Mouse (Mus musculus) hindbrain, postnatal 0 days (tissue): ENCODE results near the gene Kbtbd2. TPM values are rescaled to one million over a fixed set of nuclear protein-coding genes. Genes with fewer than 3 reads are reported as not detected.

Experiments
- ATAC-seq: fragments of 200-750 bp; cut with Nextera tagmentation; 2 replicates; pipeline ENCODE4 v1.8.0; 2017; ENCODE audit warnings: mild to moderate bottlenecking, moderate TSS enrichment, moderate library complexity
- DNase-seq: peaks from one replicate; pipeline ENCODE4 v3.0.0-alpha.2; 2015; ENCODE audit warnings: low spot score
- H3K27ac ChIP-seq: fragments of 300-500 bp; sonication (generic); 2 replicates; pipeline ENCODE4 v1.5.1; 2014; ENCODE audit warnings: mild to moderate bottlenecking
- H3K27me3 ChIP-seq: fragments of 300-500 bp; sonication (generic); 2 replicates; pipeline ENCODE4 v1.6.1; 2014; ENCODE audit warnings: low read length, mixed read lengths; ENCODE audit not compliant: insufficient read depth
- H3K36me3 ChIP-seq: fragments of 300-500 bp; sonication (generic); 2 replicates; pipeline ENCODE4 v1.6.1; 2014; ENCODE audit warnings: low read length, mixed read lengths; ENCODE audit not compliant: insufficient read depth
- H3K4me1 ChIP-seq: fragments of 300-500 bp; sonication (generic); 2 replicates; pipeline ENCODE4 v1.6.1; 2014; ENCODE audit warnings: antibody characterized with exemption, low read length, mixed read lengths; ENCODE audit not compliant: insufficient read depth
- H3K4me2 ChIP-seq: fragments of 300-500 bp; sonication (generic); 2 replicates; pipeline ENCODE4 v1.6.1; 2014; ENCODE audit warnings: low read depth, mild to moderate bottlenecking, low read length, moderate library complexity, mixed read lengths
- H3K4me3 ChIP-seq: fragments of 300-500 bp; sonication (generic); 2 replicates; pipeline ENCODE4 v1.5.1; 2014; ENCODE audit warnings: low read length
- H3K9ac ChIP-seq: fragments of 300-500 bp; sonication (generic); replicated peaks from 2 replicates; pipeline ENCODE4 v1.6.1; 2014; ENCODE audit warnings: mild to moderate bottlenecking, low read length, moderate library complexity, mixed read lengths
- H3K9me3 ChIP-seq: fragments of 300-500 bp; sonication (generic); 2 replicates; pipeline ENCODE4 v1.6.1; 2016; ENCODE audit warnings: low read length, mixed read lengths
- CTCF ChIP-seq: IDR thresholded peaks from 2 replicates; pipeline ENCODE4 v1.5.1; 2016; ENCODE audit warnings: antibody characterized with exemption, control low read depth, low read depth
- WGBS: fragments of 180-500 bp; shearing (Covaris S2); extraction: QIAGEN DNeasy Blood & Tissue Kit; methylation state at CpG from one replicate; pipeline ENCODE4 v1.1.7; 2014; 5-methylcytosine and 5-hydroxymethylcytosine counted together
- polyA plus RNA-seq: library from polyadenylated mRNA; unstranded; fragments of >200 nt; fragmentation: Nextera tagmentation; extraction: Ambion mirVana; gene quantifications from 2 replicates; pipeline ENCODE4 v1.2.1, GENCODE M21; 2015
- total RNA-seq: library from RNA; depleted of rRNA; stranded (reverse); fragments of >200 nt; gene quantifications from 2 replicates; pipeline ENCODE4 v1.2.3, GENCODE M21; 2014

Kbtbd2 gene
- total and polyA plus RNA-seq, 2 experiments from 2014 or later: 19.7 to 36.0 TPM

GRCm38 (mm10) chr6:56813332-56813731 lies 15.7 kb upstream of the Kbtbd2 start:
- WGBS: 48% methylated on average over 2 of the region's 2 CpGs
- H3K4me1 ChIP-seq: no peaks in the 10 kb centered on the region
- no peaks in the 10 kb centered on the region for H3K9me3 ChIP-seq
- H3K4me2 ChIP-seq: no peak overlapping the region
- no peak overlapping the region for H3K4me3 ChIP-seq
- no peaks in the 10 kb centered on the region for H3K27me3 ChIP-seq
- H3K36me3 ChIP-seq: no peaks in the 10 kb centered on the region
- no peak overlapping the region for H3K9ac ChIP-seq
- peak; percentile 52 for DNase-seq
- TF ChIP-seq CTCF: no peak
- no peak overlapping the region for H3K27ac ChIP-seq
- ATAC-seq: peak; percentile 33; the same call in 1 of the 2 replicates

- peak; percentile 84 for DNase-seq
- no peaks in the 10 kb centered on the region for H3K9me3 ChIP-seq
- 6% methylated on average over 3 of the region's 3 CpGs for WGBS
- ATAC-seq: peak; percentile 94
- H3K36me3 ChIP-seq: no peaks in the 10 kb centered on the region
- H3K4me1 ChIP-seq: no peaks in the 10 kb centered on the region
- peak; percentile 91 for TF ChIP-seq CTCF
- H3K4me2 ChIP-seq: no peak overlapping the region
- no peak overlapping the region for H3K27ac ChIP-seq
- no peaks in the 10 kb centered on the region for H3K27me3 ChIP-seq
- no peak overlapping the region for H3K4me3 ChIP-seq
- no peak overlapping the region for H3K9ac ChIP-seq
Observed at GRCm38 (mm10) chr6:56808656-56809055, 11.0 kb upstream of the Kbtbd2 start.

- Histone ChIP-seq H3K4me1 (no peaks in the 10 kb centered on the region), H3K9ac (no peak overlapping the region), H3K9me3 (no peaks in the 10 kb centered on the region), H3K4me2 (no peak overlapping the region), H3K4me3 (no peak overlapping the region), H3K36me3 (no peaks in the 10 kb centered on the region), H3K27ac (no peak overlapping the region), H3K27me3 (no peaks in the 10 kb centered on the region)
- TF ChIP-seq CTCF: no peak
- ATAC-seq (no peak), DNase-seq (no peak)
- 64% methylated on average over 2 of the region's 2 CpGs for WGBS
Observed at GRCm38 (mm10) chr6:56806195-56806594, 8.6 kb upstream of the Kbtbd2 start.

- H3K9ac ChIP-seq: no peak overlapping the region
- H3K4me3 ChIP-seq: no peak overlapping the region
- no peak overlapping the region for H3K27ac ChIP-seq
- ATAC-seq (no peak), DNase-seq (no peak)
- H3K9me3 ChIP-seq: no peaks in the 10 kb centered on the region
- WGBS: 82% methylated on average over 4 of the region's 4 CpGs
- no peaks in the 10 kb centered on the region for H3K36me3 ChIP-seq
- no peak overlapping the region for H3K4me2 ChIP-seq
- H3K27me3 ChIP-seq: no peaks in the 10 kb centered on the region
- TF ChIP-seq CTCF: no peak
- no peaks in the 10 kb centered on the region for H3K4me1 ChIP-seq
Observed at GRCm38 (mm10) chr6:56805026-56805425, 7.4 kb upstream of the Kbtbd2 start.

GRCm38 (mm10) chr6:56798152-56798465 lies 496 bp upstream of the Kbtbd2 start:
- DNase-seq: peak; percentile 18
- Histone ChIP-seq H3K4me1 (peaks cover 9% of the 10 kb centered on the region; the same call in 1 of the 2 replicates), H3K4me2 (peak overlapping the region; percentile 89), H3K36me3 (no peaks in the 10 kb centered on the region), H3K4me3 (peak overlapping the region; percentile 89), H3K9ac (peak overlapping the region; percentile 94), H3K9me3 (no peaks in the 10 kb centered on the region), H3K27me3 (no peaks in the 10 kb centered on the region), H3K27ac (peak overlapping the region; percentile 100)
- no peak for TF ChIP-seq CTCF
- 16% methylated on average over 8 of the region's 8 CpGs for WGBS
- ATAC-seq: no peak

GRCm38 (mm10) chr6:56796668-56797141 lies 908 bp downstream of the Kbtbd2 start:
- H3K4me1 ChIP-seq: peaks cover 9% of the 10 kb centered on the region; the same call in 1 of the 2 replicates
- TF ChIP-seq CTCF: no peak
- no peaks in the 10 kb centered on the region for H3K27me3 ChIP-seq
- WGBS: under 1% methylated on average over 16 of the region's 16 CpGs
- ATAC-seq: peak; percentile 41
- DNase-seq: peak; percentile 55
- H3K36me3 ChIP-seq: no peaks in the 10 kb centered on the region
- no peaks in the 10 kb centered on the region for H3K9me3 ChIP-seq
- peak overlapping the region; percentile 89 for H3K4me3 ChIP-seq
- H3K4me2 ChIP-seq: peak overlapping the region; percentile 89
- H3K27ac ChIP-seq: peak overlapping the region; percentile 100
- peak overlapping the region; percentile 94 for H3K9ac ChIP-seq

GRCm38 (mm10) chr6:56796232-56796631 lies 1.4 kb downstream of the Kbtbd2 start:
- DNase-seq (no peak), ATAC-seq (no peak)
- H3K27me3 ChIP-seq: no peaks in the 10 kb centered on the region
- H3K4me2 ChIP-seq: peak overlapping the region; percentile 89
- peak overlapping the region; percentile 89 for H3K4me3 ChIP-seq
- 0 out of 2 replicates have a peak overlapping the region, but pooled peaks have one; percentile 100 for H3K27ac ChIP-seq
- H3K36me3 ChIP-seq: no peaks in the 10 kb centered on the region
- H3K4me1 ChIP-seq: peaks cover 9% of the 10 kb centered on the region; the same call in 1 of the 2 replicates
- 5% methylated on average over 8 of the region's 8 CpGs for WGBS
- H3K9ac ChIP-seq: peak overlapping the region; percentile 94
- TF ChIP-seq CTCF: no peak
- no peaks in the 10 kb centered on the region for H3K9me3 ChIP-seq
